Mouse (Mus musculus) retina, embryonic 14.5 days (tissue): Measurements from ENCODE around the gene Nrip2.
A peak's percentile ranks its signal among the peaks of the same experiment; 100 is the strongest.

Experiments used
- DNase-seq: peaks from one replicate; pipeline ENCODE4 v3.0.0-alpha.2; 2015; ENCODE audit warnings: low spot score

Nrip2 gene

GRCm38 (mm10) chr6:128437731-128438316 is 38.7 kb downstream of the Nrip2 start:
- peak; percentile 73 for DNase-seq

GRCm38 (mm10) chr6:128438317-128438870 is 39.3 kb downstream of the Nrip2 start, which contains the start of gene Fkbp4:
Gene Fkbp4 (minus strand): TSS chr6:128438677.
- DNase-seq = peak; percentile 92

GRCm38 (mm10) chr6:128438871-128439341 is 39.8 kb downstream of the Nrip2 start:
- no peak for DNase-seq

GRCm38 (mm10) chr6:128440238-128440637 is 41.1 kb downstream of the Nrip2 start:
- DNase-seq = no peak

GRCm38 (mm10) chr6:128445761-128446535 is 46.9 kb downstream of the Nrip2 start:
- peak; percentile 81 for DNase-seq

- no peak for DNase-seq
Measured at GRCm38 (mm10) chr6:128447063-128447462, 48.0 kb downstream of the Nrip2 start.

GRCm38 (mm10) chr6:128455835-128456605 is 56.9 kb downstream of the Nrip2 start:
- no peak for DNase-seq

- no peak for DNase-seq
Measured at GRCm38 (mm10) chr6:128457186-128457585, 58.1 kb downstream of the Nrip2 start.

- peak; percentile 18 for DNase-seq
Measured at GRCm38 (mm10) chr6:128460321-128460720, 61.2 kb downstream of the Nrip2 start.

GRCm38 (mm10) chr6:128460729-128461503 is 61.8 kb downstream of the Nrip2 start:
- DNase-seq = no peak

GRCm38 (mm10) chr6:128461606-128462005 is 62.5 kb downstream of the Nrip2 start:
- DNase-seq = no peak

GRCm38 (mm10) chr6:128464996-128465395 is 65.9 kb downstream of the Nrip2 start:
- DNase-seq = no peak
